Mouse (Mus musculus): ENCODE results near the gene Nudt15. TPM values are rescaled to one million over a fixed set of nuclear protein-coding genes. Genes with fewer than 3 reads are reported as not detected.

The Nudt15 gene
- polyA plus RNA-seq, 1 experiment from 2014 or later, result 6.6 TPM

- Histone ChIP-seq H3K27me3 (ENCODE audit: control insufficient read depth, insufficient read depth, low read length) (no peaks in the 10 kb centered on the region), H3K4me2 (ENCODE audit: low read depth, severe bottlenecking) (no peak overlapping the region), H3K36me3 (ENCODE audit: control insufficient read depth, insufficient read depth, low read length) (no peaks in the 10 kb centered on the region), H3K9me3 (ENCODE audit: control insufficient read depth, low read length) (no peaks in the 10 kb centered on the region), H3K9ac (ENCODE audit: low read length) (no peak overlapping the region), H3K4me3 (ENCODE audit: low read depth, low read length) (no peak overlapping the region), H3K4me1 (ENCODE audit: control insufficient read depth, insufficient read depth, low read length) (no peaks in the 10 kb centered on the region), H3K27ac (replicated peaks; ENCODE audit: low read depth, low read length) (no peak overlapping the region)
- 79% methylated on average over 13 of the region's 13 CpGs for WGBS
- no peak for ATAC-seq (ENCODE audit: insufficient number of reproducible peaks, low FRiP score, low TSS enrichment, low read depth)
- no peak for DNase-seq (ENCODE audit: low spot score)
Measured at GRCm38 (mm10) chr14:73503237-73503933, 44.7 kb downstream of the Nudt15 start.

- DNase-seq (ENCODE audit: low spot score) (no peak), ATAC-seq (ENCODE audit: insufficient number of reproducible peaks, low FRiP score, low TSS enrichment, low read depth) (no peak)
- H3K4me3 ChIP-seq (ENCODE audit: low read depth, low read length), result no peak overlapping the region
- no peaks in the 10 kb centered on the region for H3K9me3 ChIP-seq (ENCODE audit: control insufficient read depth, low read length)
- H3K4me2 ChIP-seq (ENCODE audit: low read depth, severe bottlenecking), result no peak overlapping the region
- H3K9ac ChIP-seq (ENCODE audit: low read length), result no peak overlapping the region
- 43% methylated on average over 7 of the region's 7 CpGs for WGBS
- no peaks in the 10 kb centered on the region for H3K4me1 ChIP-seq (ENCODE audit: control insufficient read depth, insufficient read depth, low read length)
- no peaks in the 10 kb centered on the region for H3K36me3 ChIP-seq (ENCODE audit: control insufficient read depth, insufficient read depth, low read length)
- H3K27me3 ChIP-seq (ENCODE audit: control insufficient read depth, insufficient read depth, low read length), result no peaks in the 10 kb centered on the region
- no peak overlapping the region for H3K27ac ChIP-seq (replicated peaks; ENCODE audit: low read depth, low read length)
Measured at GRCm38 (mm10) chr14:73502591-73503184, 45.4 kb downstream of the Nudt15 start.

DNA sequence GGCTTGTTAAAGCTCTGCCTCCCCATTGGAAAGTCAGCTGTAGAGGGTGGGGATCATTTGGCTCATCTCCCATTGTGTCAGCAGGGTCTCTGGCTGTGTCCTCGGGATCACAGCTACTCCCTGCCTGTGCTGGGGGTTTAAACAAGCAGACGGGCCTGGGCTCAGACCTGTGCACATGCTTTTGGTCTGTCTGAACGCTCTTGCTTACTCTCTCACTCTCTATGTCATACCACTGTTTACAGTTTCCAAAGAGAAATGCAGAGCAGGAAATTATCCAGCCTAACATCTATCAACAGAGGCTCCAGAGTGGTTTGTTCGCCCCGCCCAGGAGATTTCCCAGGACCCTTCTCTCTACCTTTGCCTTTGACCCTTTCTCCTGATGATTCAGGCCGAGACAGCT is 46.3 kb downstream of the Nudt15 start:
- no peaks in the 10 kb centered on the region for H3K27me3 ChIP-seq (ENCODE audit: control insufficient read depth, insufficient read depth, low read length)
- no peak overlapping the region for H3K27ac ChIP-seq (replicated peaks; ENCODE audit: low read depth, low read length)
- H3K4me2 ChIP-seq (ENCODE audit: low read depth, severe bottlenecking), result no peak overlapping the region
- no peak overlapping the region for H3K4me3 ChIP-seq (ENCODE audit: low read depth, low read length)
- no peak for ATAC-seq (ENCODE audit: insufficient number of reproducible peaks, low FRiP score, low TSS enrichment, low read depth)
- no peaks in the 10 kb centered on the region for H3K36me3 ChIP-seq (ENCODE audit: control insufficient read depth, insufficient read depth, low read length)
- H3K9ac ChIP-seq (ENCODE audit: low read length), result no peak overlapping the region
- no peak for DNase-seq (ENCODE audit: low spot score)
- 74% methylated on average over 6 of the region's 6 CpGs for WGBS
- no peaks in the 10 kb centered on the region for H3K9me3 ChIP-seq (ENCODE audit: control insufficient read depth, low read length)
- H3K4me1 ChIP-seq (ENCODE audit: control insufficient read depth, insufficient read depth, low read length), result no peaks in the 10 kb centered on the region

DNA sequence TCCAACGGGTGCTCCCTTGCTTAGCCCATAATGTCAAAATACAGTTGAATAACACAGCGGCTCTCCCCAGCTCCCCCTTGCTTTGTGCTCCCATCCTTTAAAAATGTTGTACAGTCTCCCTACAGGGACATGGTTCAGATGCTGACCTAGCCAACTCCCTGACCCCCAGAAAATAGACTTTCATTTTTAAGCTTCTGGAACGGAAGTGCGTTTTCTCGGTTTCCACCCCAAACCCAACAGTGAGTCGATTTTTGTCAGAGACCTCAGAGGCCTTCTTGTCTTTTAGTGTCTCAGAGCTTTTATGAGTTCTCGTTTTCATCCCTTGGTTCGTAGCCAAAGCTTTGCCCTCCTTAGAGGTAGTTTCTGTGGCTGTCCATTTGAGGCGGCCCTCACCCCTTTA is 46.8 kb downstream of the Nudt15 start:
- H3K27me3 ChIP-seq (ENCODE audit: control insufficient read depth, insufficient read depth, low read length), result no peaks in the 10 kb centered on the region
- no peaks in the 10 kb centered on the region for H3K9me3 ChIP-seq (ENCODE audit: control insufficient read depth, low read length)
- H3K27ac ChIP-seq (replicated peaks; ENCODE audit: low read depth, low read length), result no peak overlapping the region
- no peaks in the 10 kb centered on the region for H3K4me1 ChIP-seq (ENCODE audit: control insufficient read depth, insufficient read depth, low read length)
- ATAC-seq (ENCODE audit: insufficient number of reproducible peaks, low FRiP score, low TSS enrichment, low read depth), result no peak
- DNase-seq (ENCODE audit: low spot score), result no peak
- H3K4me2 ChIP-seq (ENCODE audit: low read depth, severe bottlenecking), result no peak overlapping the region
- no peaks in the 10 kb centered on the region for H3K36me3 ChIP-seq (ENCODE audit: control insufficient read depth, insufficient read depth, low read length)
- no peak overlapping the region for H3K4me3 ChIP-seq (ENCODE audit: low read depth, low read length)
- H3K9ac ChIP-seq (ENCODE audit: low read length), result no peak overlapping the region
- 90% methylated on average over 9 of the region's 9 CpGs for WGBS

DNA sequence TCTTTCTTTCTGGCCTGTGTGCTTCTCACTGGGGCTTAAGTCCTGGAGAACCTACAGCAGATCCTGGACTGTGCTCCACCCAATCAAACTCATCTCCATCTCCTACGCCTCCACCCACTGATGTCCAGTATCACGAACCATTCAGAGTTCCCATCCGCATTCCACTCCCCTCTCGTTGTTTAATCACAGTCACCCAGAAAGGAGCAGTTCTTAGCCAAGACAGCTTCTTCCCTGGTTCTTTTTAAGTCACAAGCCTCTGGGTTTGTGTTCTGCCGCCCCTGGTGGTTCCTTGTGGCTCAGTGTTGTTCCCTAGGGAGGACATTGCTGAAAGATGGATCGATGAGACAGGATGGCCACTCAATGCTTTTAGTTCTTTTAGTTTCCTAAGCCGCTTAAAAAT is 52.3 kb downstream of the Nudt15 start:
- 77% methylated on average over 7 of the region's 7 CpGs for WGBS
- H3K27me3 ChIP-seq (ENCODE audit: control insufficient read depth, insufficient read depth, low read length), result no peaks in the 10 kb centered on the region
- H3K4me2 ChIP-seq (ENCODE audit: low read depth, severe bottlenecking), result no peak overlapping the region
- H3K4me3 ChIP-seq (ENCODE audit: low read depth, low read length), result no peak overlapping the region
- no peaks in the 10 kb centered on the region for H3K9me3 ChIP-seq (ENCODE audit: control insufficient read depth, low read length)
- ATAC-seq (ENCODE audit: insufficient number of reproducible peaks, low FRiP score, low TSS enrichment, low read depth), result no peak
- no peaks in the 10 kb centered on the region for H3K4me1 ChIP-seq (ENCODE audit: control insufficient read depth, insufficient read depth, low read length)
- no peaks in the 10 kb centered on the region for H3K36me3 ChIP-seq (ENCODE audit: control insufficient read depth, insufficient read depth, low read length)
- DNase-seq (ENCODE audit: low spot score), result no peak
- no peak overlapping the region for H3K9ac ChIP-seq (ENCODE audit: low read length)
- no peak overlapping the region for H3K27ac ChIP-seq (replicated peaks; ENCODE audit: low read depth, low read length)

DNA sequence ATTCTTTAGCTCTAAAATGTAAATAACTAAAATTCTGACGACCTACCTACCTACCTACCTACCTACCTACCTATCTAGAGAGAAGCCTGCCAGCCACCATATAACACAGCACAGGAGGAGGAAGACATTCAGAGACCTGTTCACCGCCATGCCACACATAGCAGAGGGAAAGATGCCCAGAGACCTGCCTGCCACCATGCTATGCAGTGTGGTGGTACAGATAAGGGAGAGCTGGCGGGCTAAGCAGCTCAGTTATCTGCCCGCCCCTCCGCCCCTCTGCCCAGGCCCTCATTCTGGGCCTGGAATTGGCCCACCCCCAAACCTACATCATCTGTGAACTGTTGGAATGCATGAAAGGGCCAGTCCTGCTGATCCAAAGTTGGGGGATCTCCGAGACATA is 53.9 kb downstream of the Nudt15 start:
- H3K36me3 ChIP-seq (ENCODE audit: control insufficient read depth, insufficient read depth, low read length), result no peaks in the 10 kb centered on the region
- no peak overlapping the region for H3K4me3 ChIP-seq (ENCODE audit: low read depth, low read length)
- H3K9ac ChIP-seq (ENCODE audit: low read length), result no peak overlapping the region
- no peaks in the 10 kb centered on the region for H3K9me3 ChIP-seq (ENCODE audit: control insufficient read depth, low read length)
- no peak overlapping the region for H3K4me2 ChIP-seq (ENCODE audit: low read depth, severe bottlenecking)
- no peaks in the 10 kb centered on the region for H3K27me3 ChIP-seq (ENCODE audit: control insufficient read depth, insufficient read depth, low read length)
- no peak overlapping the region for H3K27ac ChIP-seq (replicated peaks; ENCODE audit: low read depth, low read length)
- no peak for DNase-seq (ENCODE audit: low spot score)
- no peaks in the 10 kb centered on the region for H3K4me1 ChIP-seq (ENCODE audit: control insufficient read depth, insufficient read depth, low read length)
- WGBS, result 75% methylated on average over 6 of the region's 6 CpGs
- ATAC-seq (ENCODE audit: insufficient number of reproducible peaks, low FRiP score, low TSS enrichment, low read depth), result no peak

DNA sequence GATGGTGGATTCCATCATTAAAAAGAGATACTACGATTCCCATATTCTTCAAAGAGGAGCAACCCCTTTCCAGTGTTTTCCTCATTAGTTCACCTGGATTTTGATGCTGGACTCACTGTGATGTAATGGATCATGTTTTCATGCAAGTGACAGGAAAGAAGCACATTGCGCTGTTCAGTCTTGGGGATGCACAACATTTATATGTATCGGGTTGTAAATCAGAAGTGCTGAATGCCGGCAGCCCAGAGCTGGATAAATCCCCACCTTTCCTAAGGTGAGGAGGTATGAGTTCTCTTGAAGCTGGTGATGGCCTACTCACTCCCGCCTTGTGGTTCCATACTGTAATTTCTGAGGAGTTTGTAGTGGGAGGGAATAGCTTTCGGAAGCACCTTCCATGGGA is 54.7 kb downstream of the Nudt15 start:
- no peak overlapping the region for H3K9ac ChIP-seq (ENCODE audit: low read length)
- no peaks in the 10 kb centered on the region for H3K9me3 ChIP-seq (ENCODE audit: control insufficient read depth, low read length)
- DNase-seq (ENCODE audit: low spot score) (no peak), ATAC-seq (ENCODE audit: insufficient number of reproducible peaks, low FRiP score, low TSS enrichment, low read depth) (no peak)
- no peaks in the 10 kb centered on the region for H3K27me3 ChIP-seq (ENCODE audit: control insufficient read depth, insufficient read depth, low read length)
- H3K4me2 ChIP-seq (ENCODE audit: low read depth, severe bottlenecking), result no peak overlapping the region
- no peak overlapping the region for H3K27ac ChIP-seq (replicated peaks; ENCODE audit: low read depth, low read length)
- no peak overlapping the region for H3K4me3 ChIP-seq (ENCODE audit: low read depth, low read length)
- no peaks in the 10 kb centered on the region for H3K36me3 ChIP-seq (ENCODE audit: control insufficient read depth, insufficient read depth, low read length)
- H3K4me1 ChIP-seq (ENCODE audit: control insufficient read depth, insufficient read depth, low read length), result no peaks in the 10 kb centered on the region
- 88% methylated on average over 6 of the region's 6 CpGs for WGBS

DNA sequence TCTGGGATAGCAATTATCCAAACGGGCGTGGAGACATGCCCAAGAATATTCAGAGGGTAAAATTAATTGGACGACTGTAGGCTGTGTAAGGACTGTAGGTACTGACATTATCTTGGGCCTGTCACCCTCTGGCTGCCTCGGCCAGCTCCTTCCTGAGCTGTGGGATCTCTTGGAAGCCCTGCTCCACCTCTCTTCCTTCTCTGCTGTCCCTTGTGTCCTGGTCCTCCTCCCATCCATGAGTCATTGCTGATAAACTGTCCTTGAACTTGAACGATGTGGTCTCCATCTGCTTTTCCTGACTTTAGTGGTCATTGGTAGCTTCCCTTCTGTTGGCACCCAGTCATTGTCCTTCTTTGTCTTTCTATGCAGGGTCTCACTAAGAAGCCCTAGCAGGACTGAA is 61.4 kb downstream of the Nudt15 start:
- 81% methylated on average over 5 of the region's 5 CpGs for WGBS
- ATAC-seq (ENCODE audit: insufficient number of reproducible peaks, low FRiP score, low TSS enrichment, low read depth), result no peak
- no peaks in the 10 kb centered on the region for H3K4me1 ChIP-seq (ENCODE audit: control insufficient read depth, insufficient read depth, low read length)
- no peak overlapping the region for H3K4me2 ChIP-seq (ENCODE audit: low read depth, severe bottlenecking)
- no peaks in the 10 kb centered on the region for H3K9me3 ChIP-seq (ENCODE audit: control insufficient read depth, low read length)
- no peaks in the 10 kb centered on the region for H3K27me3 ChIP-seq (ENCODE audit: control insufficient read depth, insufficient read depth, low read length)
- H3K27ac ChIP-seq (replicated peaks; ENCODE audit: low read depth, low read length), result no peak overlapping the region
- no peak overlapping the region for H3K4me3 ChIP-seq (ENCODE audit: low read depth, low read length)
- H3K9ac ChIP-seq (ENCODE audit: low read length), result no peak overlapping the region
- no peak for DNase-seq (ENCODE audit: low spot score)
- no peaks in the 10 kb centered on the region for H3K36me3 ChIP-seq (ENCODE audit: control insufficient read depth, insufficient read depth, low read length)
